Mouse (Mus musculus): ENCODE measurements around the gene Ehbp1. TPM values are rescaled to one million over a fixed set of nuclear protein-coding genes. Genes with fewer than 3 reads are reported as not detected.

Ehbp1 gene
- polyA plus RNA-seq, 1 experiment from 2014 or later, result 21.4 TPM

DNA sequence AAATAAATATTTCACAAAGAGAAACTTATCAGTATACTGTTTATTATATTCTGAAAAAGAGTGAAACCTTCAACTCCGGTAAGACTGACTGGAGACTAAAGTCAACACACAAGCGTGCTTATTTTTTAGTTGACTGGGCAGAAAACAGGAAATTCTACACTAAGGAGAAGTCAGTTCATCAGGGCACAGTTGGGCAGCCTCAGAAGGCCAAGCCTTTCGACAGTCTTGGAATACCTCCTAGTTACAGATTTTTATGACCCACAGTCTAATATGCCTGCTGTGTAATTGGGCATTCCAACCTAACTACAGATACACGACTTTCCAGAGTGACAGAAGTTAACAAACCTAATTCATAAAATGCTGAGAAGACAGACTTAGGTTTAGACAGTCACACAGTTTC is 145.3 kb downstream of the Ehbp1 start:
- Histone ChIP-seq H3K4me3 (no peak overlapping the region), H3K36me3 (no peaks in the 10 kb centered on the region), H3K4me1 (replicated peaks) (peaks cover 21% of the 10 kb centered on the region), H3K27me3 (replicated peaks) (no peaks in the 10 kb centered on the region), H3K9ac (no peak overlapping the region), H3K27ac (ENCODE audit: poor library complexity, severe bottlenecking) (no peak overlapping the region), H3K4me2 (no peak overlapping the region), H3K9me3 (replicated peaks) (no peaks in the 10 kb centered on the region)
- no peak for ATAC-seq (ENCODE audit: insufficient number of reproducible peaks, low FRiP score)
- 73% methylated on average over 4 of the region's 4 CpGs for WGBS

DNA sequence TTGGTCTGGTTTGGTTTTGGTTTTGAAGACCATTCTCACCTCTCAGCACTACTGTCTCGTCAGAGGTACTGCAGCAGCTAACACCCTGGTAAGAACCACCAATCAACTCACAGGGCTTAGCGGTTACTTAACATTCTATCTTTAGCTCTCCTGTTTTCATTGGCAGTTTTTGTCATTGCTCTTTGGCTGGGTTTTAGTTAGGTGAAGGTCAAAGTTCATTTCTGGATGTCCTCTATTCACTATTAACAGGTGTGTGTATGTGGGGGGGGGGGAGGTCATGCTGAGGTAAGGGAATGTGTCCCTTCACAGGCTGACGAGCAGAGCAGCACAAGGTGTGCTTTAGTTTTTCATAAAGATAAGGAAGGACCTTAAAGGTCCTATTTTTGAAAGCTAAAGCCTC is 147.5 kb downstream of the Ehbp1 start:
- H3K4me3 ChIP-seq, result no peak overlapping the region
- H3K4me2 ChIP-seq, result no peak overlapping the region
- no peaks in the 10 kb centered on the region for H3K36me3 ChIP-seq
- H3K9me3 ChIP-seq (replicated peaks), result no peaks in the 10 kb centered on the region
- no peak overlapping the region for H3K9ac ChIP-seq
- H3K4me1 ChIP-seq (replicated peaks), result peaks cover 22% of the 10 kb centered on the region
- WGBS, result 38% methylated on average over 3 of the region's 3 CpGs
- no peak for ATAC-seq (ENCODE audit: insufficient number of reproducible peaks, low FRiP score)
- H3K27me3 ChIP-seq (replicated peaks), result no peaks in the 10 kb centered on the region
- peak overlapping the region; percentile 54; the same call in 1 of the 2 replicates for H3K27ac ChIP-seq (ENCODE audit: poor library complexity, severe bottlenecking)

DNA sequence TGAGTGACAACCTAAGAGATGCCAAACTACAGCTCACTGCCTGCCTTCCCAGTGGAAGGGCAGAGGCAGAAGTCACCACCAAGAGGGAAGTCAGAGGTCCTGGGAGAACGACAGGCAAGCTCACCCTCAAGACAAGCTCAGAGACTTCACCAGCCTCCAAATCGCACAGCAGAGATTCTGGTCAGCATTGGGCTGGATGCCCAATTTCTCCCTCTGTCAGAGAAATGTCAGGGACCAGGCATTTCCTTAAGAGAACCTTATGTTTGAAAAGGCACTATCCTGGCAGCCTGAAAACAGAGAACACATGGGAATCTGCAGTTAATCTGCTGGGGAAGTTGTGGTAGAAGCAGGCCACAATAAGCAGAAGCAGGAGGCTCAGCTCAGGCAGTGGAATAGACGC is 151.5 kb downstream of the Ehbp1 start:
- Histone ChIP-seq H3K36me3 (no peaks in the 10 kb centered on the region), H3K9me3 (replicated peaks) (no peaks in the 10 kb centered on the region), H3K9ac (no peak overlapping the region), H3K4me3 (no peak overlapping the region), H3K4me2 (no peak overlapping the region), H3K27ac (ENCODE audit: poor library complexity, severe bottlenecking) (no peak overlapping the region), H3K4me1 (replicated peaks) (peaks cover 14% of the 10 kb centered on the region), H3K27me3 (replicated peaks) (no peaks in the 10 kb centered on the region)
- 52% methylated on average over 3 of the region's 3 CpGs for WGBS
- no peak for ATAC-seq (ENCODE audit: insufficient number of reproducible peaks, low FRiP score)

DNA sequence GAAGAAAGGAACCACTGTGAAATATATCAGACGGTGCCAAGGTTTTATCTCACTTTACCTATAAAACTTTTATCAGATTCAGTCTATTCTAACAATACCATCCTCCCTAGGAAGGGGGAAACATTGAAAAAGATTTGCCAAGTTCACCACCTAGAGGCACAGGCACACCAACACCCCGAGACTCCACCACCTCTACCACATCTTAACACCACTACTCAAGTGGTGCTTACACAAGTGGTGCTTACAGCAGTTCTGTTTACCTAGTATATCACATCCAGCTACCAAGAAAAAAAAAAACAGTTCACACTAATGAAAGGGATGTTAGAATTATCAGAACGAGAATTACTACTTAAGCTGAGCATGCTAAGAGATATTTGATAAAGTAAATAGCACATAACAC is 152.1 kb downstream of the Ehbp1 start:
- Histone ChIP-seq H3K36me3 (no peaks in the 10 kb centered on the region), H3K4me1 (replicated peaks) (peaks cover 12% of the 10 kb centered on the region), H3K27ac (ENCODE audit: poor library complexity, severe bottlenecking) (no peak overlapping the region), H3K4me3 (no peak overlapping the region), H3K4me2 (no peak overlapping the region), H3K9me3 (replicated peaks) (no peaks in the 10 kb centered on the region), H3K9ac (no peak overlapping the region), H3K27me3 (replicated peaks) (no peaks in the 10 kb centered on the region)
- ATAC-seq (ENCODE audit: insufficient number of reproducible peaks, low FRiP score), result no peak
- WGBS, result 60% methylated on average over 3 of the region's 3 CpGs

DNA sequence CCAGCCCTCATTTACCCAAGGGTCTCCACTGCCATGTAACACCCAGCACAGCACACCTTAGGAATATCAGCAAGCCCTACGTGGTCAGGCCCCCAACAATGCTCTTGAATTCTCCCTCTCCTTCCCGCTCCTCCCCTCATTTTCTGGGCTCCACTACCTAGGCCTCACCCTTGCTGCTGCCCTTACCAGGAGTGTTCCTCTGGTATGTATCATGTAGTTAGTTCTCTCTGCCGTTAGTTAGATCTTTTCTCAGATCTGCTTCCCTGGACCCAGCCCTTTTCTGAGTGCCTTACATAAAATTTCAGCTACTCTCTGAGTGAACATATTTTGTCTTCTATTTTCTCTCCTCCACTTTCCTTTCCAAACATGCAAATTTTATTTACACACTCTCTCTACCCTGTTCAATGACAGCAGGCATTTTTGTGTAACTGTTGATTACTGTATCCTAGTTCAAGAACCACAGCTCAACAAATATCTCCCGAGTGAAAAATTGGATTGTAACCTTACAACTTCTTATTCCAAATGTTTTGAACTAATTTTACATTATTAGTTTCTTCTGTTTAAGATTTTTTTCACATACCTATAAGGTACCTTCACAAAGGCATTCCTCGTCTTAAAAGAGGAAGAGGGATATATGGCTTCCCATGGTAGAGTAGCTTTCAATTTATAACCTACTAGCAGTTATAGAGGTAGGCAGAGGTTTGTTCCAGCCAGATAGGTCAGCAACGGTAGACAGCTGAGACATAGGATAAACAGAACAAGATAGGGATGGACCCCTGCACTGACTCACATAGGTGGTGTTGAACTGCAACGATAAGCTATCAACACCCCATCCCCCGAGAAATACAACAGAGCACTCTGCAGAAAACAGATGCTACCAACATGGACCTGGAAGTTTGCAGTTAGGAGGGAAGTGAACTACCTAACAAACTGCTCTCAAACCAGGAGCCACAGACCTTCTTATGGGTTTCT is 160.3 kb downstream of the Ehbp1 start:
- Histone ChIP-seq H3K36me3 (no peaks in the 10 kb centered on the region), H3K4me3 (no peak overlapping the region), H3K4me1 (replicated peaks) (peaks cover 3% of the 10 kb centered on the region; the same call in 1 of the 2 replicates), H3K4me2 (no peak overlapping the region), H3K9me3 (replicated peaks) (no peaks in the 10 kb centered on the region), H3K27me3 (replicated peaks) (no peaks in the 10 kb centered on the region), H3K9ac (no peak overlapping the region), H3K27ac (ENCODE audit: poor library complexity, severe bottlenecking) (no peak overlapping the region)
- 43% methylated on average over 8 of the region's 8 CpGs for WGBS
- ATAC-seq (ENCODE audit: insufficient number of reproducible peaks, low FRiP score), result no peak

DNA sequence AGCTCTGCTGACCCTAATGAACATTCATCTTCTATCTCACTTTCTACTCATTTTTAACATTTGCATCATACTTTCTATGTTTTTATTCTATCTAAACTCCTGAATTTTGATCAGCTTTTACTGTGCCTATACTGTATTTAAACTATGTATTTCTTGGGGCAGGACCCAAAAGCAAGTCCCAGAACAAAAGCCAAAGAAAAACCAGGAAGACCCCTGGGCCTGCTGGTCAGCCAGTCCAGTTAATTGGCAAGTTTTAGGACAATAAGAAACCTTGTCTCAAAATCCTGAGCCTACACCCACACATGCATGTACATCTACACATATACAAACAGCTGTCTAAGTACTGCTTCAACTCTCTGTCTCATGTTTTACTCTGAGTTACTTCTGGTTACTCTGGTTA is 161.9 kb downstream of the Ehbp1 start:
- no peaks in the 10 kb centered on the region for H3K27me3 ChIP-seq (replicated peaks)
- no peak for ATAC-seq (ENCODE audit: insufficient number of reproducible peaks, low FRiP score)

DNA sequence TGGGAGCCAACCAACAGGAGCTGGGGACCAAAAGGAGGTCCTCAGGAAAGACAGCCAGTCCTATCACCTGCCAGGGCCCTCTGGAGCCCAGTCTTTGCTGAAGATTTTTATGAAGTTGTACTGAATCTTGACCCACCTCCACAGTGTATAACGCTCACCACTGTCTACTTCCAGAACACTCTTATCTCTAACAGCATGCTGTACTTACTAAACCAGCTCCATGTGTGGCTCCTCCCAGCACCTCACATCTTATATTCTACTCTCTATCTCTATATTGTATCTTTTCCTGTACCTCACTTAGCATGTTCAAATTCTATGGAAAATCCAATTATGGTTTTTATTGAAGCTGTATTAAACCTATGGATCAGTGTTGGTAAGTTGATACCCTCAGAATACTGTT is 163.5 kb downstream of the Ehbp1 start:
- no peaks in the 10 kb centered on the region for H3K36me3 ChIP-seq
- WGBS, result 41% methylated on average over 1 of the region's 1 CpGs

More for the DNA sequence above, 161.9 kb downstream of the Ehbp1 start:
- Histone ChIP-seq H3K27ac (ENCODE audit: poor library complexity, severe bottlenecking) (no peak overlapping the region), H3K9ac (no peak overlapping the region), H3K4me3 (no peak overlapping the region), H3K4me2 (no peak overlapping the region), H3K4me1 (replicated peaks) (peaks cover 6% of the 10 kb centered on the region; the same call in 1 of the 2 replicates), H3K36me3 (no peaks in the 10 kb centered on the region), H3K9me3 (replicated peaks) (no peaks in the 10 kb centered on the region)

DNA sequence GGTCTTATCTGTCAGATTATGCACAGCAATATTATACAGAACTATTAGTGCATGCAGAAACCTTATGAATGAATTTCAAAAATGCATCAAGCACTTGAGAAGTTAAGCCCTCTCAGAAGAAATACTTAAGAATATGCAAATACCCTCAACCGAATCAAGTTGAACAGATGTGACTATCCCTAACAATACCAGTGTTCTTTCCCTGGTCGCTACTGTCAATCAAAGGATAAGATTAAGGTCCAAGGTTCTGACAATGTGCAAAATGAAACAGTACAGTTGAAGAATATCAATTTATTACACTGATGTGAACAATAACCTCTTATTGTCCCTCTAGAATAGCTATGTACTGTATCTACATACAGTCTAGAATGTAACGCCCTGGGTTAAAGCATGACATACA is 167.8 kb downstream of the Ehbp1 start:
- Histone ChIP-seq H3K9me3 (replicated peaks) (0 out of 2 replicates have a peak, but pooled peaks cover 2% of the 10 kb centered on the region), H3K36me3 (no peaks in the 10 kb centered on the region), H3K27ac (ENCODE audit: poor library complexity, severe bottlenecking) (no peak overlapping the region), H3K27me3 (replicated peaks) (no peaks in the 10 kb centered on the region), H3K4me2 (no peak overlapping the region), H3K9ac (no peak overlapping the region), H3K4me1 (replicated peaks) (peaks cover 18% of the 10 kb centered on the region), H3K4me3 (no peak overlapping the region)
- 78% methylated on average over 3 of the region's 3 CpGs for WGBS
- ATAC-seq (ENCODE audit: insufficient number of reproducible peaks, low FRiP score), result no peak

More for the DNA sequence above, 163.5 kb downstream of the Ehbp1 start:
- Histone ChIP-seq H3K4me1 (replicated peaks) (peaks cover 6% of the 10 kb centered on the region; the same call in 1 of the 2 replicates), H3K9me3 (replicated peaks) (no peaks in the 10 kb centered on the region), H3K27me3 (replicated peaks) (no peaks in the 10 kb centered on the region), H3K4me2 (no peak overlapping the region), H3K9ac (no peak overlapping the region), H3K27ac (ENCODE audit: poor library complexity, severe bottlenecking) (no peak overlapping the region), H3K4me3 (no peak overlapping the region)
- ATAC-seq (ENCODE audit: insufficient number of reproducible peaks, low FRiP score), result no peak

DNA sequence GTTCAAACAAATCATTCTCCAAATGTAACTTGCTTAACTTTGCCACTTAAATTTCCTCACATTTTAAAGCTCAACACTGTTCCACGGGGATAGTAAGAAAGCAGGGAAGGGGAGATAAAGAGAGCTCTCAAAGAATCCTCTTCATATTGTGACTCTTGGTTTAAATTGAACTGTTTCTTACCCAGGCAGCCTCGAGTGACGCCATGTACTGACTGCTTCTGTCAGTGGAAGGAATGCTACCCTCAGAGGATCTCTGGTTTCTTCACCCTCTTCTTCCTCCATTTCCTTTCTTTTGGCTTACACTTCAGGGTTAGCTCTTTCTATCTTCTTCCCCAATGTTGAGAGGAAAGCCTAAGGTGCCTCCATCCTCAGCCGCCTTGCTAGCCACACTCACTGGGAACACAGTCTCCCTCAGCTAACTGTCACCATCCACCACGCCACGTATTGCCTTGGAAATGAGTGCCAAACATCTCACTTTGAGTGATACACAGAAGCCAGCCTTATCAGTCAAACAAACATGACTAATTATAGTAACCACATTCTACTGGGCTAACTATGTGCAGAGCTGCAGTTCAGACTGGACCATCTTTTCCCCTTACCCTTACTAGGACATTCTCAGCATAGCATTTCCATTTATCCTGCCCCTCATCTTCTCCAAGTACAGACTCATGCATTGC is 171.0 kb downstream of the Ehbp1 start:
- 45% methylated on average over 6 of the region's 6 CpGs for WGBS
- H3K27ac ChIP-seq (ENCODE audit: poor library complexity, severe bottlenecking), result peak overlapping the region; percentile 85
- peaks cover 11% of the 10 kb centered on the region for H3K36me3 ChIP-seq
- H3K4me1 ChIP-seq (replicated peaks), result peaks cover 15% of the 10 kb centered on the region
- peak overlapping the region; percentile 39 for H3K4me3 ChIP-seq
- 0 out of 2 replicates have a peak, but pooled peaks cover 2% of the 10 kb centered on the region for H3K9me3 ChIP-seq (replicated peaks)
- peak overlapping the region; percentile 61 for H3K4me2 ChIP-seq
- peak; percentile 55; the same call in 1 of the 2 replicates for ATAC-seq (ENCODE audit: insufficient number of reproducible peaks, low FRiP score)
- H3K9ac ChIP-seq, result 0 out of 2 replicates have a peak overlapping the region, but pooled peaks have one; percentile 14
- H3K27me3 ChIP-seq (replicated peaks), result no peaks in the 10 kb centered on the region

DNA sequence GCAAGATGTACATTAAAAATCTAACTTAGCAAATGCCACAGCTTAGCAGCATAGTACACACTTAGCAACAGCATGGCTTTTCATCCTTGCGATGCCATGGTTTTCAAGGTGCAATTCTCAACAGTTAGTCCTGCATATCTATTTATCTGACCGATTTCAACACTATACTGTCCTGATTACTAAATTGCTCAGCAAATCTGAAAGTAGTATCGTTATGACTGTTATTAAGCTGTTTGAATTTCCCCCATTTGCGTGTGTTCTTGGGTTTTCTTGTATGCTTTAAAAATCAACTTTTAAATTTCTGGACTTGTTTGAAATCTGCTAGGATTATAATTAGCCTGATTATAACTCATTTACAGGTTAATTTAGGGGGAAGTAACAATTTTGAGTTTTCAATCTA is 184.2 kb downstream of the Ehbp1 start:
- Histone ChIP-seq H3K4me1 (replicated peaks) (peaks cover 24% of the 10 kb centered on the region), H3K4me2 (no peak overlapping the region), H3K27me3 (replicated peaks) (no peaks in the 10 kb centered on the region), H3K27ac (ENCODE audit: poor library complexity, severe bottlenecking) (no peak overlapping the region), H3K9ac (no peak overlapping the region), H3K36me3 (no peaks in the 10 kb centered on the region), H3K4me3 (no peak overlapping the region), H3K9me3 (replicated peaks) (no peaks in the 10 kb centered on the region)
- no peak for ATAC-seq (ENCODE audit: insufficient number of reproducible peaks, low FRiP score)
- WGBS, result 84% methylated on average over 4 of the region's 4 CpGs

DNA sequence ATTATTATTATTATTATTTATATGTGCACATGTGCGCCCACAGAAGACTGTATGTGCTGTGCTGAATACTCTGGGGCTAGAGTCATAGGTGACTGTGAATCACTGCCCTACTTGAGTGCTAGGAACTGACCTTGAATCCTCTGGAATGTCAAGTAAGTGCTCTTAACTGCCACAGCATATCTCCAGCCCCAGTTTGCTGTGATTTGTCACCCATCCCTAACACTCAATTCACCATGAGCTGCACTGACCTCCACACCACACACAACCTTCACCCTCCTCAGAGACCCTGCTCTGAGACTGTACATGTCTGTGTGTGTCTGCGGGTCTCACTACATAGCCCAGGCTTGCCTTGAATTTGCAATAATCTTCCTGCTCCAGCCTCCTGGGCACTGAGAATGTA is 185.9 kb downstream of the Ehbp1 start:
- peak overlapping the region; percentile 83 for H3K27ac ChIP-seq (ENCODE audit: poor library complexity, severe bottlenecking)
- H3K4me3 ChIP-seq, result no peak overlapping the region
- no peaks in the 10 kb centered on the region for H3K36me3 ChIP-seq
- no peak; the same call in 1 of the 2 replicates for ATAC-seq (ENCODE audit: insufficient number of reproducible peaks, low FRiP score)
- no peaks in the 10 kb centered on the region for H3K9me3 ChIP-seq (replicated peaks)
- no peak overlapping the region for H3K9ac ChIP-seq
- H3K4me2 ChIP-seq, result no peak overlapping the region
- WGBS, result 71% methylated on average over 2 of the region's 2 CpGs
- H3K27me3 ChIP-seq (replicated peaks), result no peaks in the 10 kb centered on the region
- H3K4me1 ChIP-seq (replicated peaks), result peaks cover 26% of the 10 kb centered on the region

Measured in heart, embryonic 12.5 days (tissue).